Mouse (Mus musculus) midbrain, postnatal 0 days (tissue): ENCODE measurements around the gene Timeless. TPM values are rescaled to one million over a fixed set of nuclear protein-coding genes. Genes with fewer than 3 reads are reported as not detected.

ENCODE experiments used
- ATAC-seq: fragments of 200-750 bp; cut with Nextera tagmentation; 2 replicates; pipeline ENCODE4 v1.8.0; 2017; ENCODE audit warnings: moderate number of reproducible peaks, mild to moderate bottlenecking, moderate TSS enrichment, moderate library complexity; ENCODE audit not compliant: low FRiP score
- DNase-seq: peaks from one replicate; pipeline ENCODE4 v3.0.0-alpha.2; 2015; ENCODE audit warnings: low spot score
- H3K27ac ChIP-seq: fragments of 300-500 bp; sonication (generic); 2 replicates; pipeline ENCODE4 v1.5.1; 2014; ENCODE audit warnings: low read depth, mild to moderate bottlenecking, low read length, mixed read lengths
- H3K27me3 ChIP-seq: fragments of 300-500 bp; sonication (generic); 2 replicates; pipeline ENCODE4 v1.6.1; 2014; ENCODE audit warnings: low read length, control low read depth, mixed read lengths; ENCODE audit not compliant: insufficient read depth
- H3K36me3 ChIP-seq: fragments of 300-500 bp; sonication (generic); 2 replicates; pipeline ENCODE4 v1.6.1; 2014; ENCODE audit warnings: low read length, control low read depth, mixed read lengths; ENCODE audit not compliant: insufficient read depth
- H3K4me1 ChIP-seq: fragments of 300-500 bp; sonication (generic); 2 replicates; pipeline ENCODE4 v1.6.1; 2014; ENCODE audit warnings: mild to moderate bottlenecking, control low read depth, antibody characterized with exemption, low read length, mixed read lengths; ENCODE audit not compliant: insufficient read depth
- H3K4me2 ChIP-seq: fragments of 300-500 bp; sonication (generic); 2 replicates; pipeline ENCODE4 v1.6.1; 2014; ENCODE audit warnings: low read depth, mild to moderate bottlenecking, low read length, mixed read lengths; ENCODE audit not compliant: poor library complexity, severe bottlenecking
- H3K4me3 ChIP-seq: fragments of 300-500 bp; sonication (generic); 2 replicates; pipeline ENCODE4 v1.5.1; 2014; ENCODE audit warnings: low read depth, mild to moderate bottlenecking, low read length, moderate library complexity
- H3K9ac ChIP-seq: fragments of 300-500 bp; sonication (generic); replicated peaks from 2 replicates; pipeline ENCODE4 v1.6.1; 2014; ENCODE audit warnings: mild to moderate bottlenecking, low read length, moderate library complexity, mixed read lengths; ENCODE audit not compliant: poor library complexity, severe bottlenecking
- H3K9me3 ChIP-seq: fragments of 300-500 bp; sonication (generic); 2 replicates; pipeline ENCODE4 v1.6.1; 2016; ENCODE audit warnings: low read length, control low read depth
- CTCF ChIP-seq: IDR thresholded peaks from 2 replicates; pipeline ENCODE4 v1.5.1; 2016; ENCODE audit warnings: antibody characterized with exemption, mild to moderate bottlenecking
- WGBS: fragments of 180-500 bp; shearing (Covaris S2); extraction: QIAGEN DNeasy Blood & Tissue Kit; methylation state at CpG from one replicate; pipeline ENCODE4 v1.1.7; 2014; 5-methylcytosine and 5-hydroxymethylcytosine counted together
- polyA plus RNA-seq: library from polyadenylated mRNA; unstranded; fragments of >200 nt; fragmentation: Nextera tagmentation; extraction: Ambion mirVana; gene quantifications from 2 replicates; pipeline ENCODE4 v1.2.1, GENCODE M21; 2015
- total RNA-seq: library from RNA; depleted of rRNA; stranded (reverse); fragments of >200 nt; gene quantifications from 2 replicates; pipeline ENCODE4 v1.2.3, GENCODE M21; 2014

Timeless gene
- total and polyA plus RNA-seq, 2 experiments from 2014 or later = 7.7 to 14.6 TPM

GRCm38 (mm10) chr10:128201856-128202255 lies 30.0 kb upstream of the Timeless start:
- no peak for TF ChIP-seq CTCF
- no peak overlapping the region for H3K9ac ChIP-seq
- H3K27me3 ChIP-seq = no peaks in the 10 kb centered on the region
- no peak overlapping the region for H3K4me2 ChIP-seq
- H3K27ac ChIP-seq = no peak overlapping the region
- H3K4me1 ChIP-seq = no peaks in the 10 kb centered on the region
- no peak overlapping the region for H3K4me3 ChIP-seq
- 0 out of 2 replicates have a peak, but pooled peaks cover 5% of the 10 kb centered on the region for H3K36me3 ChIP-seq
- 72% methylated on average over 5 of the region's 6 CpGs for WGBS
- no peak for ATAC-seq
- DNase-seq = no peak
- no peaks in the 10 kb centered on the region for H3K9me3 ChIP-seq

- no peak overlapping the region for H3K4me2 ChIP-seq
- no peak overlapping the region for H3K4me3 ChIP-seq
- no peak overlapping the region for H3K9ac ChIP-seq
- 91% methylated on average over 15 of the region's 15 CpGs for WGBS
- H3K27me3 ChIP-seq = no peaks in the 10 kb centered on the region
- ATAC-seq (no peak), DNase-seq (no peak)
- TF ChIP-seq CTCF = no peak
- no peaks in the 10 kb centered on the region for H3K4me1 ChIP-seq
- peaks cover 8% of the 10 kb centered on the region; the same call in 1 of the 2 replicates for H3K36me3 ChIP-seq
- H3K27ac ChIP-seq = no peak overlapping the region
- H3K9me3 ChIP-seq = no peaks in the 10 kb centered on the region
Measured at GRCm38 (mm10) chr10:128204941-128205340, 26.9 kb upstream of the Timeless start.

GRCm38 (mm10) chr10:128208326-128208725 lies 23.5 kb upstream of the Timeless start:
- no peak overlapping the region for H3K4me3 ChIP-seq
- no peak overlapping the region for H3K9ac ChIP-seq
- WGBS = 94% methylated on average over 10 of the region's 10 CpGs
- peaks cover 8% of the 10 kb centered on the region; the same call in 1 of the 2 replicates for H3K36me3 ChIP-seq
- ATAC-seq (no peak), DNase-seq (no peak)
- H3K4me2 ChIP-seq = no peak overlapping the region
- H3K27me3 ChIP-seq = no peaks in the 10 kb centered on the region
- TF ChIP-seq CTCF = no peak
- H3K9me3 ChIP-seq = no peaks in the 10 kb centered on the region
- H3K4me1 ChIP-seq = peaks cover 7% of the 10 kb centered on the region; the same call in 1 of the 2 replicates
- H3K27ac ChIP-seq = no peak overlapping the region

GRCm38 (mm10) chr10:128209311-128210009 lies 22.4 kb upstream of the Timeless start:
- WGBS = 93% methylated on average over 11 of the region's 11 CpGs
- H3K4me1 ChIP-seq = peaks cover 7% of the 10 kb centered on the region; the same call in 1 of the 2 replicates

GRCm38 (mm10) chr10:128210131-128210530 lies 21.7 kb upstream of the Timeless start:
- TF ChIP-seq CTCF = no peak
- WGBS = 96% methylated on average over 2 of the region's 2 CpGs
- DNase-seq = no peak
- Histone ChIP-seq H3K36me3 (peaks cover 8% of the 10 kb centered on the region; the same call in 1 of the 2 replicates), H3K4me2 (no peak overlapping the region), H3K27ac (no peak overlapping the region), H3K4me3 (no peak overlapping the region), H3K27me3 (no peaks in the 10 kb centered on the region), H3K4me1 (peaks cover 7% of the 10 kb centered on the region; the same call in 1 of the 2 replicates), H3K9ac (no peak overlapping the region), H3K9me3 (no peaks in the 10 kb centered on the region)
- ATAC-seq = no peak

More at GRCm38 (mm10) chr10:128209311-128210009, 22.4 kb upstream of the Timeless start:
- Histone ChIP-seq H3K27me3 (no peaks in the 10 kb centered on the region), H3K4me2 (no peak overlapping the region), H3K36me3 (peaks cover 8% of the 10 kb centered on the region; the same call in 1 of the 2 replicates), H3K4me3 (no peak overlapping the region), H3K9me3 (no peaks in the 10 kb centered on the region), H3K27ac (no peak overlapping the region), H3K9ac (no peak overlapping the region)
- TF ChIP-seq CTCF = no peak
- DNase-seq (no peak), ATAC-seq (no peak)

- peaks cover 8% of the 10 kb centered on the region; the same call in 1 of the 2 replicates for H3K36me3 ChIP-seq
- peak overlapping the region; percentile 65 for H3K4me3 ChIP-seq
- H3K4me1 ChIP-seq = peaks cover 7% of the 10 kb centered on the region; the same call in 1 of the 2 replicates
- H3K27me3 ChIP-seq = no peaks in the 10 kb centered on the region
- H3K9me3 ChIP-seq = no peaks in the 10 kb centered on the region
- peak overlapping the region; percentile 70 for H3K4me2 ChIP-seq
- peak overlapping the region; percentile 68 for H3K9ac ChIP-seq
- TF ChIP-seq CTCF = no peak
- no peak for ATAC-seq
- DNase-seq = no peak
- 32% methylated on average over 14 of the region's 14 CpGs for WGBS
- no peak overlapping the region for H3K27ac ChIP-seq
Measured at GRCm38 (mm10) chr10:128210954-128211353, 20.9 kb upstream of the Timeless start.
